Mouse (Mus musculus) ovary, postnatal 36 days (tissue): ENCODE data around the gene Arl10.
A peak's percentile ranks its signal among the peaks of the same experiment; 100 is the strongest.

ENCODE experiments used
- DNase-seq: peaks from one replicate; pipeline ENCODE4 v3.0.0; 2022; ENCODE audit warnings: low spot score, mixed read lengths

The Arl10 gene

GRCm38 (mm10) chr13:54616998-54617397 is 42.2 kb downstream of the Arl10 start:
- DNase-seq: no peak

GRCm38 (mm10) chr13:54621155-54621932 is 46.5 kb downstream of the Arl10 start, which contains the start of gene Faf2:
Gene Faf2 (plus strand): TSS chr13:54621784.
- DNase-seq: peak; percentile 98

GRCm38 (mm10) chr13:54621960-54622521 is 47.2 kb downstream of the Arl10 start:
- DNase-seq: no peak

- no peak for DNase-seq
Measured at GRCm38 (mm10) chr13:54629128-54629527, 54.3 kb downstream of the Arl10 start.
